Comparison of ENCODE assay signal across 9 mouse cellular contexts in the genomic region with DNA sequence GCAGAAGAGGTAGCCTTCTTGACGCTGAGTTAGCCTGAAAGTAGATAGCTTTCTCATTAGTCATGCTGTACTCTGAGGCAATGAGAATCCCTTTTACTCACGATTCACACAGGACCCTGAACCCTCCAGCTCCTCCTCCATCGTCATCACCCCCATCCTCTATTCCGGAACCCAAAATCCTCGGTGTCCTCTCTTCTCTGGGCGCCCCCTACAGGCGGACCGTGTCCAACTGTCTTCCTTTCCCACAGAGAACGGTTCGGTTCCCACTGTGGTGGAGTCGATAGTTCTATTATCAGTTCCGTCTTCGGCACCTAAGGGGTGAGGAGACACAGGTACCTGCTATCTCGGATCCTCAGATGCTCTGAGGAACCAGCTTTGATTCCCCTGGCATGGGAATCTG.
DNase-seq lines count a peak whose midpoint lies in the region; ATAC-seq and TF ChIP-seq lines count a peak whose summit lies in the region.
"Had no signal": no experiment of that assay in that cellular context is flagged by ENCODE, and none has a peak within 500 bp of the region (broad histone marks: within the 10 kb centered on the region; RNA-seq: fewer than 3 reads in every experiment).

No protein-coding gene starts in this region.

- 68% methylated on average over 14 of the region's 14 CpGs for WGBS in kidney, postnatal 0 days
- WGBS in kidney, embryonic 15.5 days: 70% methylated on average over 14 of the region's 14 CpGs
- 65% methylated on average over 14 of the region's 14 CpGs for WGBS in forebrain, embryonic 11.5 days

- H3K9me3 ChIP-seq in kidney, postnatal 0 days (replicated peaks; ENCODE audit: low read length): no peaks in the 10 kb centered on the region
- H3K9me3 ChIP-seq in kidney, embryonic 15.5 days (replicated peaks): no peaks in the 10 kb centered on the region
- H3K9me3 ChIP-seq in E14TG2a.4 (ENCODE audit: low read length): no peaks in the 10 kb centered on the region
- no peaks in the 10 kb centered on the region for H3K9me3 ChIP-seq in forebrain, embryonic 11.5 days (ENCODE audit: control insufficient read depth, low read length)
- H3K9me3 ChIP-seq: midbrain, embryonic 12.5 days had no signal

- no peaks in the 10 kb centered on the region for H3K27me3 ChIP-seq in kidney, postnatal 0 days (ENCODE audit: insufficient read depth, low read length)
- H3K27me3 ChIP-seq in kidney, embryonic 15.5 days: no peaks in the 10 kb centered on the region
- H3K27me3 ChIP-seq in E14TG2a.4 (ENCODE audit: insufficient read depth, low read length): 0 out of 2 replicates have a peak, but pooled peaks cover 2% of the 10 kb centered on the region
- no peaks in the 10 kb centered on the region for H3K27me3 ChIP-seq in forebrain, embryonic 11.5 days (ENCODE audit: control insufficient read depth, insufficient read depth, low read length)
- H3K27me3 ChIP-seq: midbrain, embryonic 12.5 days had no signal

- no peaks in the 10 kb centered on the region for H3K4me1 ChIP-seq in kidney, postnatal 0 days (replicated peaks; ENCODE audit: insufficient read depth, low read length)
- H3K4me1 ChIP-seq in kidney, embryonic 15.5 days: no peaks in the 10 kb centered on the region
- peaks cover 17% of the 10 kb centered on the region for H3K4me1 ChIP-seq in E14TG2a.4 (replicated peaks; ENCODE audit: low read depth, low read length)
- no peaks in the 10 kb centered on the region for H3K4me1 ChIP-seq in forebrain, embryonic 11.5 days (replicated peaks; ENCODE audit: control insufficient read depth, insufficient read depth, low read length)
- H3K4me1 ChIP-seq: midbrain, embryonic 12.5 days had no signal

- no peak overlapping the region for H3K4me3 ChIP-seq in kidney, postnatal 0 days (replicated peaks; ENCODE audit: low read depth, low read length)
- H3K4me3 ChIP-seq in kidney, embryonic 15.5 days (replicated peaks): no peak overlapping the region
- H3K4me3 ChIP-seq in E14TG2a.4 (replicated peaks; ENCODE audit: low read length): no peak overlapping the region
- no peak overlapping the region for H3K4me3 ChIP-seq in forebrain, embryonic 11.5 days (ENCODE audit: low read depth, low read length)
- H3K4me3 ChIP-seq: midbrain, embryonic 12.5 days had no signal

- no peak for DNase-seq in kidney, postnatal 0 days (ENCODE audit: low spot score)
- DNase-seq in testis, postnatal 10 days (ENCODE audit: low spot score): peak; percentile 45
- DNase-seq in retina, embryonic 14.5 days (ENCODE audit: low spot score): no peak
- DNase-seq in embryo, embryonic 9.5 days (ENCODE audit: extremely low spot score): no peak
- DNase-seq in forebrain, embryonic 11.5 days (ENCODE audit: low spot score): no peak

- H3K9ac ChIP-seq in kidney, postnatal 0 days (ENCODE audit: low read depth, low read length): no peak overlapping the region
- no peak overlapping the region for H3K9ac ChIP-seq in kidney, embryonic 15.5 days
- no peak overlapping the region for H3K9ac ChIP-seq in forebrain, embryonic 11.5 days (ENCODE audit: low read length)
- H3K9ac ChIP-seq: midbrain, embryonic 12.5 days had no signal

- no peak overlapping the region for H3K4me2 ChIP-seq in kidney, postnatal 0 days (ENCODE audit: low read length)
- H3K4me2 ChIP-seq in kidney, embryonic 15.5 days: no peak overlapping the region
- no peak overlapping the region for H3K4me2 ChIP-seq in forebrain, embryonic 11.5 days (ENCODE audit: low read depth, low read length, severe bottlenecking)
- H3K4me2 ChIP-seq: midbrain, embryonic 12.5 days had no signal

- no peaks in the 10 kb centered on the region for H3K36me3 ChIP-seq in kidney, postnatal 0 days (ENCODE audit: insufficient read depth, low read length)
- H3K36me3 ChIP-seq in kidney, embryonic 15.5 days: no peaks in the 10 kb centered on the region
- no peaks in the 10 kb centered on the region for H3K36me3 ChIP-seq in E14TG2a.4 (ENCODE audit: insufficient read depth, low read length)
- no peaks in the 10 kb centered on the region for H3K36me3 ChIP-seq in forebrain, embryonic 11.5 days (ENCODE audit: control insufficient read depth, insufficient read depth, low read length)
- H3K36me3 ChIP-seq: midbrain, embryonic 12.5 days had no signal

- H3K27ac ChIP-seq in kidney, postnatal 0 days: no peak overlapping the region
- H3K27ac ChIP-seq in kidney, embryonic 15.5 days: no peak overlapping the region
- no peak overlapping the region for H3K27ac ChIP-seq in forebrain, embryonic 11.5 days (ENCODE audit: low read depth, low read length)
- H3K27ac ChIP-seq: midbrain, embryonic 12.5 days had no signal

- TF ChIP-seq CTCF in kidney, postnatal 0 days (IDR thresholded peaks at IDR 0.05; ENCODE audit: low read depth): peak; percentile 29; the same call in 1 of the 2 replicates
- TF ChIP-seq CTCF in E14TG2a.4 (conservative IDR thresholded peaks at IDR 0.05; ENCODE audit: low read length): peak; percentile 62

- no peak for ATAC-seq in kidney, postnatal 0 days (replicated peaks; ENCODE audit: low FRiP score, low read depth)
- ATAC-seq in kidney, embryonic 15.5 days (replicated peaks; ENCODE audit: low FRiP score): no peak
- peak; percentile 46 for ATAC-seq in granulocyte monocyte progenitor cell, adult 5-6 weeks (replicated peaks; ENCODE audit: poor library complexity, severe bottlenecking)
- ATAC-seq in forebrain, embryonic 11.5 days (replicated peaks; ENCODE audit: low FRiP score): no peak
